Mouse (Mus musculus) ES-Bruce4 (cell line): ENCODE measurements around the gene Ttc39a.

ENCODE experiments used
- CTCF ChIP-seq: IDR thresholded peaks from one replicate; pipeline ENCODE4 v1.8.1; 2011; ENCODE audit warnings: low read depth, low read length
- EP300 ChIP-seq: IDR thresholded peaks from 2 replicates; pipeline ENCODE4 v1.6.1; 2011; ENCODE audit warnings: low read depth, low read length; ENCODE audit not compliant: insufficient read depth
- POLR2A ChIP-seq: IDR thresholded peaks from one replicate; pipeline ENCODE4 v1.8.1; 2011; ENCODE audit warnings: low read length; ENCODE audit not compliant: insufficient read depth

GRCm38 (mm10) chr4:109410681-109411376 is 4.4 kb downstream of the Ttc39a start:
- TF ChIP-seq CTCF (no peak), POLR2A (no peak), EP300 (no peak)
